Mouse (Mus musculus) cerebellum, postnatal 10 days (tissue): ENCODE measurements around the gene Cuedc1.

Experiments used
- DNase-seq, 2 experiments: peaks; one replicate each; pipeline ENCODE4 v3.0.0; 2021; ENCODE audit warnings: mixed read lengths in 2 of 2

Gene Cuedc1

GRCm38 (mm10) chr11:88098021-88098729 lies at the start of gene Cuedc1:
Gene Cuedc1 (plus strand): TSS chr11:88098058.
- no peak for DNase-seq

GRCm38 (mm10) chr11:88048961-88049670 lies 48.7 kb upstream of the Cuedc1 start:
- no peak for DNase-seq

GRCm38 (mm10) chr11:88049732-88050131 lies 48.1 kb upstream of the Cuedc1 start:
- no peak for DNase-seq

GRCm38 (mm10) chr11:88052638-88053037 lies 45.2 kb upstream of the Cuedc1 start:
- DNase-seq, result no peak

GRCm38 (mm10) chr11:88053821-88054220 lies 44.0 kb upstream of the Cuedc1 start:
- peak; percentile 27 to 34 for DNase-seq

- DNase-seq, result peak; percentile 65 to 75
These were observed 43.3 kb upstream of the Cuedc1 start for GRCm38 (mm10) chr11:88054589-88054988.

- DNase-seq, result no peak
These were observed 42.1 kb upstream of the Cuedc1 start for GRCm38 (mm10) chr11:88055777-88056176.

GRCm38 (mm10) chr11:88057788-88058187 lies 40.1 kb upstream of the Cuedc1 start:
- DNase-seq, result no peak

GRCm38 (mm10) chr11:88059141-88059540 lies 38.7 kb upstream of the Cuedc1 start:
- DNase-seq, result peak; percentile 60 to 72

- peak in 1 of 2 experiments; percentile 20 for DNase-seq
These were observed 35.8 kb upstream of the Cuedc1 start for GRCm38 (mm10) chr11:88061892-88062625.

GRCm38 (mm10) chr11:88065732-88066131 lies 32.1 kb upstream of the Cuedc1 start:
- DNase-seq, result no peak

GRCm38 (mm10) chr11:88067191-88067585 lies 30.7 kb upstream of the Cuedc1 start:
- DNase-seq, result peak; percentile 23 to 42

GRCm38 (mm10) chr11:88067586-88068410 lies 30.1 kb upstream of the Cuedc1 start, which contains the start of gene Vezf1:
Gene Vezf1 (plus strand): TSS chr11:88068279.
- DNase-seq, result peak; percentile 89

GRCm38 (mm10) chr11:88068411-88069245 lies 29.2 kb upstream of the Cuedc1 start:
- DNase-seq, result peak; percentile 66

GRCm38 (mm10) chr11:88069246-88069570 lies 28.6 kb upstream of the Cuedc1 start:
- no peak for DNase-seq

- DNase-seq, result no peak
These were observed 27.5 kb upstream of the Cuedc1 start for GRCm38 (mm10) chr11:88070392-88070791.

- no peak for DNase-seq
These were observed 26.7 kb upstream of the Cuedc1 start for GRCm38 (mm10) chr11:88071113-88071512.

- DNase-seq, result no peak
These were observed 24.4 kb upstream of the Cuedc1 start for GRCm38 (mm10) chr11:88073343-88073875.

GRCm38 (mm10) chr11:88075701-88076100 lies 22.2 kb upstream of the Cuedc1 start:
- no peak for DNase-seq

GRCm38 (mm10) chr11:88076394-88076793 lies 21.5 kb upstream of the Cuedc1 start:
- DNase-seq, result no peak

GRCm38 (mm10) chr11:88083699-88084098 lies 14.2 kb upstream of the Cuedc1 start:
- no peak for DNase-seq
